Mouse (Mus musculus): ENCODE measurements around the gene Nlrp10.

The Nlrp10 gene

GRCm38 (mm10) chr7:108929726-108930393 is at the start of gene Nlrp10:
Nlrp10 (minus strand) TSS chr7:108930178.
- DNase-seq: no peak

GRCm38 (mm10) chr7:108972273-108972672 is 42.3 kb upstream of the Nlrp10 start:
- DNase-seq: no peak

- DNase-seq: no peak
These were observed 38.2 kb upstream of the Nlrp10 start for GRCm38 (mm10) chr7:108968201-108968600.

GRCm38 (mm10) chr7:108966742-108967362 is 36.9 kb upstream of the Nlrp10 start:
- DNase-seq: peak; percentile 12

- no peak for DNase-seq
These were observed 36.0 kb upstream of the Nlrp10 start for GRCm38 (mm10) chr7:108965968-108966367.

- no peak for DNase-seq
These were observed 27.8 kb upstream of the Nlrp10 start for GRCm38 (mm10) chr7:108957734-108958133.

- DNase-seq: no peak
These were observed 24.2 kb upstream of the Nlrp10 start for GRCm38 (mm10) chr7:108954185-108954584.

GRCm38 (mm10) chr7:108952801-108953200 is 22.8 kb upstream of the Nlrp10 start:
- no peak for DNase-seq

- no peak for DNase-seq
These were observed 20.9 kb upstream of the Nlrp10 start for GRCm38 (mm10) chr7:108950762-108951331.

GRCm38 (mm10) chr7:108950312-108950761 is 20.4 kb upstream of the Nlrp10 start, which contains the start of gene Tub:
Tub (plus strand) TSS chr7:108950338.
- no peak for DNase-seq

- DNase-seq: no peak
These were observed 19.3 kb upstream of the Nlrp10 start for GRCm38 (mm10) chr7:108949301-108949700.

- no peak for DNase-seq
These were observed 18.6 kb upstream of the Nlrp10 start for GRCm38 (mm10) chr7:108948611-108949010.

- no peak for DNase-seq
These were observed 14.0 kb upstream of the Nlrp10 start for GRCm38 (mm10) chr7:108944002-108944401.

- DNase-seq: no peak
These were observed 11.5 kb upstream of the Nlrp10 start for GRCm38 (mm10) chr7:108941466-108941865.

GRCm38 (mm10) chr7:108936591-108936990 is 6.6 kb upstream of the Nlrp10 start:
- no peak for DNase-seq

GRCm38 (mm10) chr7:108935411-108935810 is 5.4 kb upstream of the Nlrp10 start:
- DNase-seq: no peak

- no peak for DNase-seq
These were observed 4.9 kb upstream of the Nlrp10 start for GRCm38 (mm10) chr7:108934836-108935235.

- DNase-seq: peak; percentile 97
These were observed 4.1 kb upstream of the Nlrp10 start, which contains the start of gene Eif3f for GRCm38 (mm10) chr7:108933794-108934731. Eif3f (plus strand) TSS chr7:108934417.

GRCm38 (mm10) chr7:108928280-108929188 is 1.4 kb downstream of the Nlrp10 start:
- no peak for DNase-seq

GRCm38 (mm10) chr7:108927043-108927442 is 2.9 kb downstream of the Nlrp10 start:
- DNase-seq: no peak

GRCm38 (mm10) chr7:108903969-108904368 is 26.0 kb downstream of the Nlrp10 start:
- no peak for DNase-seq

GRCm38 (mm10) chr7:108894320-108894719 is 35.7 kb downstream of the Nlrp10 start, which contains the start of gene Olfr519:
Olfr519 (minus strand) TSS chr7:108894420.
- no peak for DNase-seq
